Mouse (Mus musculus): ENCODE measurements around the gene Rtkn2. TPM values are rescaled to one million over a fixed set of nuclear protein-coding genes. Genes with fewer than 3 reads are reported as not detected.

Gene Rtkn2
- polyA plus RNA-seq, 1 experiment, result not detected

DNA sequence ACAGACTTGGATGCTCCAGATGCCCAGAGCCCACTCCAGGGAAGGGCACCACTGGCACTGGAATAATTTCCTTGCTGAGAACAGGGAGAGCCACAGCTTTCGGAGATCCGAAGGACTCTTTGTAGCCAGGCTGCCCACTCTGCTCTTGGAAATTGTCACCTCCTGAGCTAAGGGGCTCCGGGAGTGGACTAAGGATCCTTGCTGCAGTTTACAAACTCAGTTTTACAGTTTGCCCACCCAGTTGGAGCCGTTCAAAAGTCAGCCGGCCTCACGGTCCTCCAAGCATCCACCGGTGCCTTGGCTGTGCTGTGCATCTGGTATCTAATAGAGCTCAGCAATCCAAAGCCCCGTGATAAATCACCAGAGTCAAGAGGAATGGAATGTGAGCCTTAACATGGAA lies 121.1 kb downstream of the Rtkn2 start:
- peaks cover 11% of the 10 kb centered on the region; the same call in 1 of the 2 replicates for H3K36me3 ChIP-seq (ENCODE audit: control insufficient read depth)
- no peak for TF ChIP-seq GATA1 (IDR thresholded peaks at IDR 0.05; ENCODE audit: low read length)
- no peak for TF ChIP-seq TAL1 (IDR thresholded peaks at IDR 0.05; ENCODE audit: low read length)

GRCm38 (mm10) chr10:68101251-68101650 lies 121.9 kb downstream of the Rtkn2 start:
- Histone ChIP-seq H3K36me3 (ENCODE audit: control insufficient read depth) (peaks cover 11% of the 10 kb centered on the region; the same call in 1 of the 2 replicates), H3K4me3 (replicated peaks) (no peak overlapping the region), H3K9me3 (ENCODE audit: control insufficient read depth, low read length) (no peaks in the 10 kb centered on the region), H3K27me3 (ENCODE audit: control insufficient read depth) (no peaks in the 10 kb centered on the region), H3K4me1 (ENCODE audit: control insufficient read depth) (peaks cover 2% of the 10 kb centered on the region; the same call in 1 of the 2 replicates)
- no peak for TF ChIP-seq TAL1 (IDR thresholded peaks at IDR 0.05; ENCODE audit: low read length)
- no peak for TF ChIP-seq GATA1 (IDR thresholded peaks at IDR 0.05; ENCODE audit: low read length)

More for the DNA sequence above, 121.1 kb downstream of the Rtkn2 start:
- Histone ChIP-seq H3K4me1 (ENCODE audit: control insufficient read depth) (peaks cover 2% of the 10 kb centered on the region; the same call in 1 of the 2 replicates), H3K9me3 (ENCODE audit: control insufficient read depth, low read length) (no peaks in the 10 kb centered on the region), H3K27me3 (ENCODE audit: control insufficient read depth) (no peaks in the 10 kb centered on the region), H3K4me3 (replicated peaks) (no peak overlapping the region)

GRCm38 (mm10) chr10:68102566-68102965 lies 123.2 kb downstream of the Rtkn2 start:
- no peaks in the 10 kb centered on the region for H3K9me3 ChIP-seq (ENCODE audit: control insufficient read depth, low read length)
- H3K4me3 ChIP-seq (replicated peaks), result no peak overlapping the region
- H3K36me3 ChIP-seq (ENCODE audit: control insufficient read depth), result peaks cover 6% of the 10 kb centered on the region; the same call in 1 of the 2 replicates
- TF ChIP-seq TAL1 (IDR thresholded peaks at IDR 0.05; ENCODE audit: low read length) (no peak), GATA1 (IDR thresholded peaks at IDR 0.05; ENCODE audit: low read length) (no peak)
- no peaks in the 10 kb centered on the region for H3K27me3 ChIP-seq (ENCODE audit: control insufficient read depth)
- peaks cover 2% of the 10 kb centered on the region; the same call in 1 of the 2 replicates for H3K4me1 ChIP-seq (ENCODE audit: control insufficient read depth)

DNA sequence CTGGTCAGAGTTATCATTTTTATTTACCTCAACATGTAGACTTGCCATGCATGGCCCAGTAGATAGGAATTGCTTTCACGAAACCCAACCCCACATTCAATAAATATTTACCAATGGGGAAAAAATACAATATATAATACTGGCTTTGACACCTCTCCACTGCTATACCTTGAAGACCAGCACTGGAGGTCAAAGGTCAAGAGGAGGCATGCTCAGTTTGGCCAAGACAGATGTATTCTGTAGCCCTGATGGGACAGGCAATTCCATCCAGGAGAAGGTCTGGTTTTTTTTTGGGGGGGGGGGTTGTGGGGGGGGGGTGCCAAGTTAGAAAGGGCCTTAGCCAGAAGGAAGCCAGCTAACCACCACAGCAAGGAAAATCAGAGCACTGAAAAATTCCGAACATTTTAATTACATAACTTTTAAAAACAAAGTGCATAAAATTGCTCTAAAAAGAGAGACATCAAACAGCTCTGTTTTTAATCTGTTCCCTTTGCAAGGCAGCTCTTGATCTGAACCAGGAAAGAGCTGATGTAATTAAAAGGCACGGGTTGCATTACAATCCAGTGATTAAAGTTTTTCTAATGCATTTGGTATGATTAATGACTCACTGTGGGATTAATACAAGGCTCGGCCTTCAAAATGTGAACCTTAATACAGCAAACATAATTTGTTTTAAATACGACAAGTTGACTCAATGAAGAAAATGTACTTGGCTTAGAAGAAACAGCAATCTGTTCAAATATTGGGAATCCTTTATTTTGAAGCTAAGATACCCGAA lies 123.9 kb downstream of the Rtkn2 start:
- no peaks in the 10 kb centered on the region for H3K27me3 ChIP-seq (ENCODE audit: control insufficient read depth)
- no peaks in the 10 kb centered on the region; the same call in 1 of the 2 replicates for H3K36me3 ChIP-seq (ENCODE audit: control insufficient read depth)
- H3K4me1 ChIP-seq (ENCODE audit: control insufficient read depth), result peaks cover 2% of the 10 kb centered on the region; the same call in 1 of the 2 replicates
- H3K9me3 ChIP-seq (ENCODE audit: control insufficient read depth, low read length), result no peaks in the 10 kb centered on the region
- H3K4me3 ChIP-seq (replicated peaks), result no peak overlapping the region
- TF ChIP-seq GATA1 (IDR thresholded peaks at IDR 0.05; ENCODE audit: low read length) (no peak), TAL1 (IDR thresholded peaks at IDR 0.05; ENCODE audit: low read length) (no peak)

GRCm38 (mm10) chr10:68103988-68104387 lies 124.6 kb downstream of the Rtkn2 start:
- peaks cover 2% of the 10 kb centered on the region; the same call in 1 of the 2 replicates for H3K4me1 ChIP-seq (ENCODE audit: control insufficient read depth)
- TF ChIP-seq TAL1 (IDR thresholded peaks at IDR 0.05; ENCODE audit: low read length), result no peak
- no peak for TF ChIP-seq GATA1 (IDR thresholded peaks at IDR 0.05; ENCODE audit: low read length)
- H3K4me3 ChIP-seq (replicated peaks), result no peak overlapping the region
- no peaks in the 10 kb centered on the region; the same call in 1 of the 2 replicates for H3K36me3 ChIP-seq (ENCODE audit: control insufficient read depth)
- H3K9me3 ChIP-seq (ENCODE audit: control insufficient read depth, low read length), result no peaks in the 10 kb centered on the region
- no peaks in the 10 kb centered on the region for H3K27me3 ChIP-seq (ENCODE audit: control insufficient read depth)

- Histone ChIP-seq H3K9me3 (ENCODE audit: control insufficient read depth, low read length) (no peaks in the 10 kb centered on the region), H3K36me3 (ENCODE audit: control insufficient read depth) (no peaks in the 10 kb centered on the region; the same call in 1 of the 2 replicates)
These were observed 125.1 kb downstream of the Rtkn2 start for GRCm38 (mm10) chr10:68104481-68104880.

GRCm38 (mm10) chr10:68104881-68105781 lies 125.8 kb downstream of the Rtkn2 start:
- TF ChIP-seq TAL1 (IDR thresholded peaks at IDR 0.05; ENCODE audit: low read length) (no peak), GATA1 (IDR thresholded peaks at IDR 0.05; ENCODE audit: low read length) (no peak)
- H3K36me3 ChIP-seq (ENCODE audit: control insufficient read depth), result no peaks in the 10 kb centered on the region; the same call in 1 of the 2 replicates
- H3K4me3 ChIP-seq (replicated peaks), result no peak overlapping the region

More at GRCm38 (mm10) chr10:68104481-68104880, 125.1 kb downstream of the Rtkn2 start:
- Histone ChIP-seq H3K4me3 (replicated peaks) (no peak overlapping the region), H3K27me3 (ENCODE audit: control insufficient read depth) (no peaks in the 10 kb centered on the region), H3K4me1 (ENCODE audit: control insufficient read depth) (peaks cover 2% of the 10 kb centered on the region; the same call in 1 of the 2 replicates)
- no peak for TF ChIP-seq TAL1 (IDR thresholded peaks at IDR 0.05; ENCODE audit: low read length)
- TF ChIP-seq GATA1 (IDR thresholded peaks at IDR 0.05; ENCODE audit: low read length), result no peak

GRCm38 (mm10) chr10:68106351-68106950 lies 127.1 kb downstream of the Rtkn2 start:
- no peaks in the 10 kb centered on the region for H3K9me3 ChIP-seq (ENCODE audit: control insufficient read depth, low read length)
- no peaks in the 10 kb centered on the region; the same call in 1 of the 2 replicates for H3K36me3 ChIP-seq (ENCODE audit: control insufficient read depth)
- no peak for TF ChIP-seq TAL1 (IDR thresholded peaks at IDR 0.05; ENCODE audit: low read length)
- TF ChIP-seq GATA1 (IDR thresholded peaks at IDR 0.05; ENCODE audit: low read length), result no peak
- H3K27me3 ChIP-seq (ENCODE audit: control insufficient read depth), result no peaks in the 10 kb centered on the region
- peaks cover 2% of the 10 kb centered on the region; the same call in 1 of the 2 replicates for H3K4me1 ChIP-seq (ENCODE audit: control insufficient read depth)
- H3K4me3 ChIP-seq (replicated peaks), result no peak overlapping the region

More at GRCm38 (mm10) chr10:68104881-68105781, 125.8 kb downstream of the Rtkn2 start:
- H3K4me1 ChIP-seq (ENCODE audit: control insufficient read depth), result peaks cover 2% of the 10 kb centered on the region; the same call in 1 of the 2 replicates
- no peaks in the 10 kb centered on the region for H3K9me3 ChIP-seq (ENCODE audit: control insufficient read depth, low read length)
- no peaks in the 10 kb centered on the region for H3K27me3 ChIP-seq (ENCODE audit: control insufficient read depth)

All from erythroblast, embryonic 14.5 days (primary cell).